Mouse (Mus musculus) MEL-GATA-1-ER (cell line): ENCODE measurements around the gene Prss36.
"Not testable (repeated sequence)": the region's sequence is repeated elsewhere in the genome, so short reads cannot be mapped to it uniquely, and the experiment has no call there.

Source experiments
- DNase-seq: peaks from one replicate; pipeline ENCODE4 v3.0.0-alpha.2; 2012; ENCODE audit warnings: low read depth; ENCODE audit errors: extremely low read depth

Prss36 gene

GRCm38 (mm10) chr7:127946470-127947023 is at the start of gene Prss36:
Gene Prss36, minus strand, starts transcription at chr7:127946725.
- no peak for DNase-seq

GRCm38 (mm10) chr7:127993341-127993977 is 46.9 kb upstream of the Prss36 start, which contains the start of gene Pycard:
Gene Pycard, minus strand, starts transcription at chr7:127993867.
- no peak for DNase-seq

- no peak for DNase-seq
Observed at GRCm38 (mm10) chr7:127992488-127993340, 46.2 kb upstream of the Prss36 start.

GRCm38 (mm10) chr7:127991643-127992487 is 45.3 kb upstream of the Prss36 start:
- DNase-seq: peak; percentile 26

GRCm38 (mm10) chr7:127988904-127989303 is 42.4 kb upstream of the Prss36 start:
- DNase-seq: no peak

GRCm38 (mm10) chr7:127980606-127981005 is 34.1 kb upstream of the Prss36 start:
- no peak for DNase-seq

GRCm38 (mm10) chr7:127978856-127979255 is 32.3 kb upstream of the Prss36 start:
- no peak for DNase-seq

- no peak for DNase-seq
Observed at GRCm38 (mm10) chr7:127974413-127974930, 27.9 kb upstream of the Prss36 start.

GRCm38 (mm10) chr7:127967922-127968828 is 21.6 kb upstream of the Prss36 start:
- peak; percentile 51 for DNase-seq

- peak; percentile 78 for DNase-seq
Observed at GRCm38 (mm10) chr7:127967004-127967921, 20.7 kb upstream of the Prss36 start, which contains the start of gene Fus. Gene Fus, plus strand, starts transcription at chr7:127967457.

- peak; percentile 26 for DNase-seq
Observed at GRCm38 (mm10) chr7:127966371-127966918, 19.9 kb upstream of the Prss36 start.

GRCm38 (mm10) chr7:127959364-127959763 is 12.8 kb upstream of the Prss36 start:
- DNase-seq: no peak

- no peak for DNase-seq
Observed at GRCm38 (mm10) chr7:127952864-127953581, 6.5 kb upstream of the Prss36 start.

GRCm38 (mm10) chr7:127944614-127945013 is 1.9 kb downstream of the Prss36 start:
- DNase-seq: no peak

GRCm38 (mm10) chr7:127942097-127942496 is 4.4 kb downstream of the Prss36 start:
- DNase-seq: not testable (repeated sequence)

- no peak for DNase-seq
Observed at GRCm38 (mm10) chr7:127936216-127936884, 10.2 kb downstream of the Prss36 start.

GRCm38 (mm10) chr7:127935748-127936159 is 10.8 kb downstream of the Prss36 start:
- peak; percentile 6 for DNase-seq
